Mouse (Mus musculus): Measurements from ENCODE around the gene Cd300c2. TPM values are rescaled to one million over a fixed set of nuclear protein-coding genes. Genes with fewer than 3 reads are reported as not detected.
"Not testable (repeated sequence)": the region's sequence is repeated elsewhere in the genome, so short reads cannot be mapped to it uniquely, and the experiment has no call there.

Gene Cd300c2
- polyA plus RNA-seq (2012; ENCODE audit: insufficient read depth, insufficient read length, low replicate concordance, missing spikeins), result not detected in 2 replicates

- Histone ChIP-seq H3K4me3 (ENCODE audit: insufficient read depth, low read depth, low read length) (no peak within 1 kb of the TSS), H3K4me1 (ENCODE audit: control insufficient read depth, insufficient read depth, low read length) (no peaks in the 10 kb centered on the region), H3K27ac (ENCODE audit: insufficient read depth, low read depth, low read length) (no peak within 1 kb of the TSS)
- TF ChIP-seq CTCF (IDR thresholded peaks at IDR 0.05; ENCODE audit: insufficient read depth, low read depth, low read length), result no peak
- TF ChIP-seq POLR2A (IDR thresholded peaks at IDR 0.05; ENCODE audit: insufficient read depth, low read depth, low read length), result no peak
- WGBS, result 94% methylated on average over 7 of the region's 7 CpGs
Measured at GRCm38 (mm10) chr11:115001474-115002040, at the start of gene Cd300c2. Gene Cd300c2 (minus strand): TSS chr11:115001880.

GRCm38 (mm10) chr11:115049282-115049895 is 47.7 kb upstream of the Cd300c2 start:
- 46% methylated on average over 3 of the region's 3 CpGs for WGBS
- Histone ChIP-seq H3K4me1 (ENCODE audit: control insufficient read depth, insufficient read depth, low read length) (no peaks in the 10 kb centered on the region), H3K4me3 (ENCODE audit: insufficient read depth, low read depth, low read length) (no peak overlapping the region), H3K27ac (ENCODE audit: insufficient read depth, low read depth, low read length) (no peak overlapping the region)
- no peak for TF ChIP-seq CTCF (IDR thresholded peaks at IDR 0.05; ENCODE audit: insufficient read depth, low read depth, low read length)
- no peak for TF ChIP-seq POLR2A (IDR thresholded peaks at IDR 0.05; ENCODE audit: insufficient read depth, low read depth, low read length)

GRCm38 (mm10) chr11:115048259-115048658 is 46.6 kb upstream of the Cd300c2 start, which contains the start of gene Cd300ld3:
Gene Cd300ld3 (minus strand): TSS chr11:115048409.
- Histone ChIP-seq H3K4me1 (ENCODE audit: control insufficient read depth, insufficient read depth, low read length) (no peaks in the 10 kb centered on the region), H3K4me3 (ENCODE audit: insufficient read depth, low read depth, low read length) (no peak within 1 kb of the TSS), H3K27ac (ENCODE audit: insufficient read depth, low read depth, low read length) (no peak within 1 kb of the TSS)
- 85% methylated on average over 2 of the region's 2 CpGs for WGBS
- no peak for TF ChIP-seq POLR2A (IDR thresholded peaks at IDR 0.05; ENCODE audit: insufficient read depth, low read depth, low read length)

- not testable (repeated sequence) for H3K4me1 ChIP-seq (ENCODE audit: control insufficient read depth, insufficient read depth, low read length); H3K27ac ChIP-seq (ENCODE audit: insufficient read depth, low read depth, low read length); H3K4me3 ChIP-seq (ENCODE audit: insufficient read depth, low read depth, low read length)
- WGBS, result no CpG with 5 or more reads among the region's 6 CpGs
Measured at GRCm38 (mm10) chr11:115037669-115038068, 36.0 kb upstream of the Cd300c2 start, which contains the start of gene Cd300ld5. Gene Cd300ld5 (minus strand): TSS chr11:115037769.

GRCm38 (mm10) chr11:115026912-115027311 is 25.2 kb upstream of the Cd300c2 start, which contains the start of gene Cd300ld4:
Gene Cd300ld4 (minus strand): TSS chr11:115027012.
- WGBS, result no CpG with 5 or more reads among the region's 6 CpGs

GRCm38 (mm10) chr11:115016093-115016492 is 14.4 kb upstream of the Cd300c2 start, which contains the start of gene Cd300ld2:
Gene Cd300ld2 (minus strand): TSS chr11:115016193.
- WGBS, result no CpG with 5 or more reads among the region's 7 CpGs

More at GRCm38 (mm10) chr11:115026912-115027311, 25.2 kb upstream of the Cd300c2 start, which contains the start of gene Cd300ld4:
- not testable (repeated sequence) for H3K27ac ChIP-seq (ENCODE audit: insufficient read depth, low read depth, low read length); H3K4me1 ChIP-seq (ENCODE audit: control insufficient read depth, insufficient read depth, low read length); H3K4me3 ChIP-seq (ENCODE audit: insufficient read depth, low read depth, low read length)

GRCm38 (mm10) chr11:115004070-115004469 is 2.4 kb upstream of the Cd300c2 start:
- Histone ChIP-seq H3K4me1 (ENCODE audit: control insufficient read depth, insufficient read depth, low read length) (no peaks in the 10 kb centered on the region), H3K27ac (ENCODE audit: insufficient read depth, low read depth, low read length) (no peak overlapping the region), H3K4me3 (ENCODE audit: insufficient read depth, low read depth, low read length) (no peak overlapping the region)
- TF ChIP-seq POLR2A (IDR thresholded peaks at IDR 0.05; ENCODE audit: insufficient read depth, low read depth, low read length) (no peak), CTCF (IDR thresholded peaks at IDR 0.05; ENCODE audit: insufficient read depth, low read depth, low read length) (no peak)
- WGBS, result 91% methylated on average over 5 of the region's 5 CpGs

More at GRCm38 (mm10) chr11:115016093-115016492, 14.4 kb upstream of the Cd300c2 start, which contains the start of gene Cd300ld2:
- not testable (repeated sequence) for H3K27ac ChIP-seq (ENCODE audit: insufficient read depth, low read depth, low read length); H3K4me1 ChIP-seq (ENCODE audit: control insufficient read depth, insufficient read depth, low read length); H3K4me3 ChIP-seq (ENCODE audit: insufficient read depth, low read depth, low read length)

- 84% methylated on average over 4 of the region's 4 CpGs for WGBS
- Histone ChIP-seq H3K4me3 (ENCODE audit: insufficient read depth, low read depth, low read length) (no peak within 1 kb of the TSS), H3K27ac (ENCODE audit: insufficient read depth, low read depth, low read length) (no peak within 1 kb of the TSS), H3K4me1 (ENCODE audit: control insufficient read depth, insufficient read depth, low read length) (no peaks in the 10 kb centered on the region)
- no peak for TF ChIP-seq POLR2A (IDR thresholded peaks at IDR 0.05; ENCODE audit: insufficient read depth, low read depth, low read length)
- no peak for TF ChIP-seq CTCF (IDR thresholded peaks at IDR 0.05; ENCODE audit: insufficient read depth, low read depth, low read length)
Measured at GRCm38 (mm10) chr11:114989793-114990192, 11.9 kb downstream of the Cd300c2 start, which contains the start of gene Cd300ld. Gene Cd300ld (minus strand): TSS chr11:114989922.

- 55% methylated on average over 4 of the region's 4 CpGs for WGBS
- Histone ChIP-seq H3K4me1 (ENCODE audit: control insufficient read depth, insufficient read depth, low read length) (no peaks in the 10 kb centered on the region), H3K4me3 (ENCODE audit: insufficient read depth, low read depth, low read length) (no peak overlapping the region), H3K27ac (ENCODE audit: insufficient read depth, low read depth, low read length) (no peak overlapping the region)
- TF ChIP-seq CTCF (IDR thresholded peaks at IDR 0.05; ENCODE audit: insufficient read depth, low read depth, low read length), result no peak
- no peak for TF ChIP-seq POLR2A (IDR thresholded peaks at IDR 0.05; ENCODE audit: insufficient read depth, low read depth, low read length)
Measured at GRCm38 (mm10) chr11:114981866-114982265, 19.8 kb downstream of the Cd300c2 start.

Measured in olfactory bulb, adult 2 months (tissue).